Mouse (Mus musculus): ENCODE measurements around the gene Olfr1346.
"Not testable (repeated sequence)": the region's sequence is repeated elsewhere in the genome, so short reads cannot be mapped to it uniquely, and the experiment has no call there.

Gene Olfr1346

DNA sequence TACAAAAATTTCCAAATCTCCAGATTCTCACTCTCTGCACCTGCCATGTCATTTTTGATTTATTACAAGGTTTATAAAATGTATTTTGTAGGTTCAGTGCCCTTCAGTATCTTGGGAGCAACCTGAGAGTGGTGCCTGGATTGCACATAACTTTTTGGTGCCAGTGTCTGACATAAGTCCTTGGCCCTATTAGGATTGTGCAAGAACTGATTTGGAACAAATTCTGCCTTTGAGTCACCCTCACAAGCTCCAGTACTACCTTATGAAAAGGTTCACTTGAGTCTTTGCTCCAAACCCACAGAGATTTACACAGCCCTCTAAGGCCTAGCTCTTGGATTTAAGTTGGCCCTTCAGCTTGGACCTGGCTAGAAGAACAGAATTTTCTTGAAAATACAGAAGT, at the start of gene Olfr1346:
Gene Olfr1346 (plus strand): TSS at position 151 of the 400 bp plus-strand sequence.
- no peak for DNase-seq

- DNase-seq = no peak
These were observed 47.0 kb upstream of the Olfr1346 start for GRCm38 (mm10) chr7:6419894-6420293.

- no peak for DNase-seq
These were observed 37.5 kb upstream of the Olfr1346 start for GRCm38 (mm10) chr7:6429381-6429780.

DNA sequence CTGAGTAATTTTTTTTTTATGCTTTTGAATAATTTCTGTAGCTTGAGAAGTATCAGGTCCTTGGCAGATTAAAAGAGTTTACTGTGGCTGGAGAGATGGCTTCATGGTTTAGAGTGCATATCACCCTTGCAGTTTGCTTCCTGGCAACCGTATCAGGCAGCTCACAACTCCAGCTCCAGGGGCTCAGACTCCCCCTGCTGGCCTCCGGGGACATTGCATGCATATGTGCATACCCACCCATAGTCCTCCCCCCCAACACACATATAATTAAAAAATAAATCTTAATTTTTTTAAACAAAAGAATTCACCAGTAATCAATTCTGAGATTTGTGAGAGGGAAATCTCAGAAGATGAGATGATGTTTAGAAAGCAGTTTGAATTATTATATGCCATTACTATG, 36.6 kb upstream of the Olfr1346 start:
- DNase-seq = peak; percentile 13 to 32

- no peak for DNase-seq
These were observed 28.5 kb upstream of the Olfr1346 start, which contains the start of gene Olfr1344 for GRCm38 (mm10) chr7:6438388-6438787. TSS of gene Olfr1344 (plus strand) at chr7:6438688.

- DNase-seq = no peak
These were observed 25.7 kb upstream of the Olfr1346 start for GRCm38 (mm10) chr7:6441173-6441572.

DNA sequence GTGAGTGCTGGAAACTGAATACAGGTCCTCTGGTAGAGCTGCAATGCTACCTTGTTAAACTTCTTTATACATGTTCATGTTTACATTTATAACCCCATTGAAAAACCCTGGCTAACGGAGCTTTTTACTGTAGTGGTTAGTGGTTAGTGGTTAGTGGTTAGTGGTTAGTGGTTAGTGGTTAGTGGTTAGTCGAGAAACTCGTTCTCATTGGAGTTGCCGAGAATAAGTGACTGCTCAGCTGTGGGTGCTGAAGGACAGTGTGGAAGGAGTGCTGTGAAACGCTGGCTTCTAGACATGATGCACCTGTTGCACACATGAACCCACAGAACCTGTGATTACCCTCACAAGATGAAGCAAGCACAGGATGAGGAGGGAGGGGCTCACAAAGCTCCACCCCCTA, 19.1 kb upstream of the Olfr1346 start:
- DNase-seq = no peak

DNA sequence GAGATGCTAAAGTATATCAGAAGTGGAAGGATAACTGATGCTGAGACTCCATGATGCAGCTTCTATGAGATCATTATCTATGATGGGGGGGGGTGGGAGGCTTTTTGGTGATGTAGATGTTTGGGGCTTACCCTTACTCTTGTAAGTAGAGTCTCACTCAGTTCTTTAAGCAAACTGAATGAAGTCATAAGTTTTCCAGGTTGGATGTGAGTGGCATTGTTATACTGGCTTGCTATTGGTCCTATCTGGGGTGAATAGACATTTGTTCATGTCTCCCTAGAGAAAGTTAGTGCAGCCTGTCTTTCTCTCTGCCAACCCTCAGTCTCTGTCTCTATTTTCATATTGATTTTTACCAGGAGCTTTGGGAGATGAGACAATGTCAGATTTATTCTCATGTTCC, 11.0 kb upstream of the Olfr1346 start, which contains the start of gene Olfr1336:
Gene Olfr1336 (plus strand): TSS at position 301 of the 400 bp plus-strand sequence.
- no peak for DNase-seq

- DNase-seq = no peak
These were observed 10.5 kb upstream of the Olfr1346 start for GRCm38 (mm10) chr7:6456399-6456798.

- not testable (repeated sequence) for DNase-seq
These were observed 10.7 kb downstream of the Olfr1346 start for GRCm38 (mm10) chr7:6477633-6478032.

- DNase-seq = no peak
These were observed 19.9 kb downstream of the Olfr1346 start, which contains the start of gene Olfr5 for GRCm38 (mm10) chr7:6486841-6487240. TSS of gene Olfr5 (minus strand) at chr7:6486941.

- DNase-seq = no peak
These were observed 32.8 kb downstream of the Olfr1346 start, which contains the start of gene Olfr1347 for GRCm38 (mm10) chr7:6499655-6500054. TSS of gene Olfr1347 (minus strand) at chr7:6499755.

- no peak for DNase-seq
These were observed 41.7 kb downstream of the Olfr1346 start, which contains the start of gene Olfr1348 for GRCm38 (mm10) chr7:6508648-6509047. TSS of gene Olfr1348 (minus strand) at chr7:6508748.

- no peak for DNase-seq
These were observed 54.8 kb downstream of the Olfr1346 start for GRCm38 (mm10) chr7:6521666-6522065.

DNA sequence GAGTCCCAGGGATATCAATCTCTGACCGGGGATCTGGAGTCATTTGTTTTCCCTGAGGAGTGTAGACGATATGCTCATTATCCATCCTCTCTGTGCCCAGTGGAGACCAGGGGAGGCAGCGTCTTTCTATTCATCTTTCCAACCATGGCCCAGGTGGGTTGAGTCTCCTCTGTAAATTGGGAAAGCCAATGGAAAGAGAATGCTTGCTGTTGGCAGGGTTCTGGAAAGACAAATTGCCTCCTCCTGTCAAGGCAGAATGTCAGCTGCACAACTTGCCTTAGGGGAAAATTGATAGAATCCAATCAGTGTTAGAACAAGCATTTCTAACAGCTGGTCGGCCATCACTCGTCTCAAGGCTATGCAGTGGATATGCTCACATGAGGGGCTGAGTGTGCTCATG, 55.9 kb downstream of the Olfr1346 start, which contains the start of gene Olfr1349:
Gene Olfr1349 (minus strand): TSS at position 101 of the 400 bp plus-strand sequence.
- no peak for DNase-seq

GRCm38 (mm10) chr7:6525001-6525400, 58.1 kb downstream of the Olfr1346 start:
- no peak for DNase-seq

DNA sequence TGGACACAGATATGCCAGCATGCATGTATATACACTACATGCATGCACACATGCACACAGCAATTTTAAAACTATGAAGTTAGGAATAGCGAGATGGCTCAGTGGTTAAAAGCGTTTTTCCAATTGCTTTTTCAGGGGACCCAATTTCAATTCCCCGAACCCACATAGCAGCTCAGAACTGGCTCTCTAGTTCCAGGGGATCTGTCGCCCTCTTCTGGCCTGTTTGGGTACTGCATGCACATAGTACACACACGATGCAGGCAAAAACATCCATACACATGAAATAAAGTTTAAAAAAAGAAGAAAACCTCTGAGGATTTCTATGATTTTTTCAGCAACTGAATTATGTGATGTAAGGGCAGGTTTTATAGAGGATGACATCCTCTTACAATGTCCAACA, 59.2 kb downstream of the Olfr1346 start:
- DNase-seq = peak in 1 of 2 experiments; percentile 4

All from cerebellum, postnatal 25 days (tissue).